ENCODE assay signal across 8 mouse cellular contexts in genomic region chr14:55855101-55855561, GRCm38 (mm10). TPM values are rescaled to one million over a fixed set of nuclear protein-coding genes. Genes with fewer than 3 reads are reported as not detected.
DNase-seq lines count a peak whose midpoint lies in the region; ATAC-seq and TF ChIP-seq lines count a peak whose summit lies in the region.

No protein-coding gene starts in this region.

- peaks cover 6% of the 10 kb centered on the region; the same call in 1 of the 2 replicates for H3K4me1 ChIP-seq in embryonic fibroblast, embryonic 13.5 days (ENCODE audit: control insufficient read depth, insufficient read depth, low read length)
- peaks cover 48% of the 10 kb centered on the region for H3K4me1 ChIP-seq in hindbrain, embryonic 14.5 days (replicated peaks; ENCODE audit: control insufficient read depth, insufficient read depth, low read length)
- peaks cover 57% of the 10 kb centered on the region for H3K4me1 ChIP-seq in liver, embryonic 13.5 days (replicated peaks)
- peaks cover 14% of the 10 kb centered on the region for H3K4me1 ChIP-seq in olfactory bulb, adult 2 months (ENCODE audit: control insufficient read depth, insufficient read depth, low read length)

- TF ChIP-seq POLR2A in embryonic fibroblast, embryonic 13.5 days (IDR thresholded peaks at IDR 0.05; ENCODE audit: low read depth, low read length), result peak; percentile 70; the same call in 1 of the 2 replicates
- no peak for TF ChIP-seq POLR2A in olfactory bulb, adult 2 months (IDR thresholded peaks at IDR 0.05; ENCODE audit: insufficient read depth, low read depth, low read length)

- peak overlapping the region; percentile 87 for H3K27ac ChIP-seq in embryonic fibroblast, embryonic 13.5 days (ENCODE audit: insufficient read depth, low read length)
- peak overlapping the region; percentile 86 for H3K27ac ChIP-seq in hindbrain, embryonic 14.5 days
- peak overlapping the region; percentile 66 for H3K27ac ChIP-seq in liver, embryonic 13.5 days
- 0 out of 2 replicates have a peak overlapping the region, but pooled peaks have one; percentile 6 for H3K27ac ChIP-seq in olfactory bulb, adult 2 months (ENCODE audit: insufficient read depth, low read depth, low read length)

- peak overlapping the region; percentile 88 for H3K4me2 ChIP-seq in hindbrain, embryonic 14.5 days (replicated peaks)
- peak overlapping the region; percentile 70 for H3K4me2 ChIP-seq in liver, embryonic 13.5 days

- H3K27me3 ChIP-seq in hindbrain, embryonic 14.5 days (ENCODE audit: control insufficient read depth, insufficient read depth, low read length), result no peaks in the 10 kb centered on the region
- peaks cover 15% of the 10 kb centered on the region for H3K27me3 ChIP-seq in liver, embryonic 13.5 days

- 4% methylated on average over 4 of the region's 4 CpGs for WGBS in hindbrain, embryonic 14.5 days
- 6% methylated on average over 4 of the region's 4 CpGs for WGBS in liver, embryonic 13.5 days (ENCODE audit: insufficient replicate concordance)
- WGBS in olfactory bulb, adult 2 months, result 31% methylated on average over 4 of the region's 4 CpGs

- DNase-seq in gastrocnemius, postnatal 10 days, result peak; percentile 43
- no peak for DNase-seq in gastrocnemius, adult 18-20 months (ENCODE audit: low spot score)
- peak; percentile 56 for DNase-seq in hindbrain, embryonic 14.5 days (ENCODE audit: low spot score)
- no peak for DNase-seq in liver, embryonic 13.5 days
- no peak for DNase-seq in right cerebral cortex, adult 18-20 months
- DNase-seq in layer of hippocampus, adult 9-11 months, result no peak

- H3K9me3 ChIP-seq in hindbrain, embryonic 14.5 days (ENCODE audit: control insufficient read depth, low read length), result no peaks in the 10 kb centered on the region
- no peaks in the 10 kb centered on the region for H3K9me3 ChIP-seq in liver, embryonic 13.5 days (replicated peaks)

- ATAC-seq in hindbrain, embryonic 14.5 days (ENCODE audit: low FRiP score), result peak; percentile 15; the same call in 1 of the 2 replicates
- peak; percentile 21; the same call in 1 of the 2 replicates for ATAC-seq in liver, embryonic 13.5 days (ENCODE audit: low read depth)

- no peaks in the 10 kb centered on the region for H3K36me3 ChIP-seq in hindbrain, embryonic 14.5 days (replicated peaks; ENCODE audit: control insufficient read depth, insufficient read depth)
- H3K36me3 ChIP-seq in liver, embryonic 13.5 days, result no peaks in the 10 kb centered on the region

- H3K9ac ChIP-seq in hindbrain, embryonic 14.5 days, result peak overlapping the region; percentile 88
- H3K9ac ChIP-seq in liver, embryonic 13.5 days, result peak overlapping the region; percentile 66

- no peak for TF ChIP-seq CTCF in embryonic fibroblast, embryonic 13.5 days (IDR thresholded peaks at IDR 0.05; ENCODE audit: borderline replicate concordance, insufficient read depth, low read length)
- no peak for TF ChIP-seq CTCF in olfactory bulb, adult 2 months (IDR thresholded peaks at IDR 0.05; ENCODE audit: insufficient read depth, low read depth, low read length)

- peak overlapping the region; percentile 76 for H3K4me3 ChIP-seq in embryonic fibroblast, embryonic 13.5 days (ENCODE audit: insufficient read depth, low read length)
- H3K4me3 ChIP-seq in hindbrain, embryonic 14.5 days (replicated peaks; ENCODE audit: low read length), result peak overlapping the region; percentile 68
- H3K4me3 ChIP-seq in liver, embryonic 13.5 days (replicated peaks), result peak overlapping the region; percentile 61
- H3K4me3 ChIP-seq in olfactory bulb, adult 2 months (ENCODE audit: insufficient read depth, low read depth, low read length), result peak overlapping the region; percentile 52

RNA-seq across cellular contexts. Expression of gene Nynrin, which starts 1.3 kb away (rescaled TPM):
- 10 to 100 TPM in 1 of 2 experiments, 1 to 10 TPM in 1; 9.3 to 15.3 TPM for total RNA-seq in gastrocnemius, postnatal 10 days (2021)
- total RNA-seq in gastrocnemius, adult 18-20 months (2021), result 1 to 10 TPM; 1.2 to 1.8 TPM
- 31.7 and 36.6 TPM in 2 replicates for polyA plus RNA-seq in embryonic fibroblast, embryonic 13.5 days (2011; ENCODE audit: insufficient read length, low read depth, missing spikeins)
- 10.8 and 11.7 TPM in 2 replicates for polyA plus RNA-seq in hindbrain, embryonic 14.5 days (2014; fragmentation: Nextera tagmentation; extraction: Ambion mirVana)
- 2.2 and 3.1 TPM in 2 replicates for polyA plus RNA-seq in liver, embryonic 13.5 days (2015; fragmentation: Nextera tagmentation; extraction: Ambion mirVana)
- not detected in 2 replicates for polyA plus RNA-seq in olfactory bulb, adult 2 months (2012; ENCODE audit: insufficient read depth, insufficient read length, low replicate concordance, missing spikeins)

RNA-seq across cellular contexts. Expression of gene Cbln3, which starts 29.1 kb away (rescaled TPM):
- under 1 TPM; 0.16 to 0.29 TPM for total RNA-seq in gastrocnemius, postnatal 10 days (2021)
- total RNA-seq in gastrocnemius, adult 18-20 months (2021), result not detected
- polyA plus RNA-seq in embryonic fibroblast, embryonic 13.5 days (2011; ENCODE audit: insufficient read length, low read depth, missing spikeins), result 0.23 and 0.35 TPM in 2 replicates
- 0.51 and 0.56 TPM in 2 replicates for polyA plus RNA-seq in hindbrain, embryonic 14.5 days (2014; fragmentation: Nextera tagmentation; extraction: Ambion mirVana)
- polyA plus RNA-seq in liver, embryonic 13.5 days (2015; fragmentation: Nextera tagmentation; extraction: Ambion mirVana), result 0.10 and 0.13 TPM in 2 replicates
- polyA plus RNA-seq in olfactory bulb, adult 2 months (2012; ENCODE audit: insufficient read depth, insufficient read length, low replicate concordance, missing spikeins), result not detected in 2 replicates

RNA-seq across cellular contexts. Expression of gene Khnyn, which starts 29.6 kb away (rescaled TPM):
- 10 to 100 TPM in 1 of 2 experiments, 1 to 10 TPM in 1; 8.0 to 11.6 TPM for total RNA-seq in gastrocnemius, postnatal 10 days (2021)
- 1 to 10 TPM; 5.4 to 5.5 TPM for total RNA-seq in gastrocnemius, adult 18-20 months (2021)
- polyA plus RNA-seq in embryonic fibroblast, embryonic 13.5 days (2011; ENCODE audit: insufficient read length, low read depth, missing spikeins), result 15.4 and 17.5 TPM in 2 replicates
- polyA plus RNA-seq in hindbrain, embryonic 14.5 days (2014; fragmentation: Nextera tagmentation; extraction: Ambion mirVana), result 6.6 and 7.0 TPM in 2 replicates
- polyA plus RNA-seq in liver, embryonic 13.5 days (2015; fragmentation: Nextera tagmentation; extraction: Ambion mirVana), result 6.8 and 7.6 TPM in 2 replicates
- polyA plus RNA-seq in olfactory bulb, adult 2 months (2012; ENCODE audit: insufficient read depth, insufficient read length, low replicate concordance, missing spikeins), result not detected in 2 replicates

RNA-seq across cellular contexts. Expression of gene Nfatc4, which starts 32.2 kb away (rescaled TPM):
- total RNA-seq in gastrocnemius, postnatal 10 days (2021), result 10 to 100 TPM in 1 of 2 experiments, 1 to 10 TPM in 1; 9.3 to 14.8 TPM
- total RNA-seq in gastrocnemius, adult 18-20 months (2021), result 1 to 10 TPM; 1.5 to 3.3 TPM
- 88.8 and 98.2 TPM in 2 replicates for polyA plus RNA-seq in embryonic fibroblast, embryonic 13.5 days (2011; ENCODE audit: insufficient read length, low read depth, missing spikeins)
- 9.4 and 10.1 TPM in 2 replicates for polyA plus RNA-seq in hindbrain, embryonic 14.5 days (2014; fragmentation: Nextera tagmentation; extraction: Ambion mirVana)
- 1.5 and 1.8 TPM in 2 replicates for polyA plus RNA-seq in liver, embryonic 13.5 days (2015; fragmentation: Nextera tagmentation; extraction: Ambion mirVana)
- not detected in 2 replicates for polyA plus RNA-seq in olfactory bulb, adult 2 months (2012; ENCODE audit: insufficient read depth, insufficient read length, low replicate concordance, missing spikeins)

RNA-seq across cellular contexts. Expression of gene Sdr39u1, which starts 45.0 kb away (rescaled TPM):
- total RNA-seq in gastrocnemius, postnatal 10 days (2021), result 10 to 100 TPM; 73.3 to 82.4 TPM
- 100 to 1,000 TPM; 125 to 126 TPM for total RNA-seq in gastrocnemius, adult 18-20 months (2021)
- 19.6 and 25.0 TPM in 2 replicates for polyA plus RNA-seq in embryonic fibroblast, embryonic 13.5 days (2011; ENCODE audit: insufficient read length, low read depth, missing spikeins)
- 131 and 138 TPM in 2 replicates for polyA plus RNA-seq in hindbrain, embryonic 14.5 days (2014; fragmentation: Nextera tagmentation; extraction: Ambion mirVana)
- polyA plus RNA-seq in liver, embryonic 13.5 days (2015; fragmentation: Nextera tagmentation; extraction: Ambion mirVana), result 13.3 and 14.1 TPM in 2 replicates
- polyA plus RNA-seq in olfactory bulb, adult 2 months (2012; ENCODE audit: insufficient read depth, insufficient read length, low replicate concordance, missing spikeins), result not detected in 2 replicates

Comparison
In these comparisons a context has a peak if more than half of its experiments do, and no peak if none do; other contexts are left out.
1. DNase-seq: peak in gastrocnemius, postnatal 10 days (single experiment) and hindbrain, embryonic 14.5 days (single experiment); none in gastrocnemius, adult 18-20 months (single experiment), liver, embryonic 13.5 days (single experiment), right cerebral cortex, adult 18-20 months (single experiment) and layer of hippocampus, adult 9-11 months (single experiment).
2. H3K27ac ChIP-seq: peak in every context shown above with its lines; median percentile 87 in embryonic fibroblast, embryonic 13.5 days; 86 in hindbrain, embryonic 14.5 days; 66 in liver, embryonic 13.5 days; 6 in olfactory bulb, adult 2 months.
3. Peak in every context shown above with its lines, with median percentiles within 50 percentile points of each other: H3K4me3 ChIP-seq.